24 mouse cellular contexts compared by ENCODE assay signal in the genomic region with DNA sequence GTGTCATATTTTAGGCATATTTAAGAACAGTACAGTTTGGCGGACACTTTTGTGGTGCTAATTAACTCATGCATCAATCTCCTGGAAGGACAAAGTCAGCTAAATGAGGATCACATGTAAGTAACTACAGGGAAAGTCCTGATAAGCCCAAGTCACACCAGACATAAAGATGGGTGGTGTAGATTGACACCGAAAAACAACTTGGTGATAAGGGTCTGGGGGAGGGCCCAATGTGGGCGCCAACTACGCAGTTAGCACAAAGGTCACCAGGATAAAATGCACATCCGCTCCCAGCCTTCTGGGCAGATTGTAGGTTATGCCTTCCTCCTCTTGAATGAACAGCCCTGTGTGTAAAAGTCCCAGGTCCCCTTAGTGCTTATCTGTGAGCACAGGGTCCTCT.
"Had no signal": no experiment of that assay in that cellular context is flagged by ENCODE, and none has a peak within 500 bp of the region (broad histone marks: within the 10 kb centered on the region; RNA-seq: fewer than 3 reads in every experiment).

No protein-coding gene starts in this region.

- H3K9me3 ChIP-seq: heart, embryonic 13.5 days; heart, embryonic 15.5 days; hindbrain, embryonic 13.5 days; hindbrain, embryonic 15.5 days; limb, embryonic 13.5 days; limb, embryonic 15.5 days had no signal

- DNase-seq: gastrocnemius, adult 2 months; gastrocnemius, postnatal 10 days; gastrocnemius, postnatal 25 days; heart, adult 11 months; heart, adult 2 months; heart, postnatal 14 days; heart, postnatal 36 days; kidney, adult 18-20 months; kidney, adult 8-10 months; kidney, postnatal 10 days; kidney, postnatal 25 days; kidney, postnatal 4 days; layer of hippocampus, adult 9-11 months; layer of hippocampus, postnatal 36 days; left cerebral cortex, postnatal 4 days had no signal

- H3K4me2 ChIP-seq: heart, embryonic 11.5 days; heart, embryonic 13.5 days; heart, embryonic 15.5 days; hindbrain, embryonic 13.5 days; hindbrain, embryonic 15.5 days; limb, embryonic 13.5 days; limb, embryonic 15.5 days; liver, embryonic 11.5 days had no signal

- H3K27ac ChIP-seq: gastrocnemius, adult 2 months; heart, adult 2 months; heart, embryonic 13.5 days; heart, embryonic 15.5 days; hindbrain, embryonic 13.5 days; hindbrain, embryonic 15.5 days; hindbrain, postnatal 0 days; limb, embryonic 13.5 days; limb, embryonic 15.5 days had no signal

- H3K27me3 ChIP-seq: heart, embryonic 13.5 days; heart, embryonic 15.5 days; hindbrain, embryonic 13.5 days; hindbrain, embryonic 15.5 days; limb, embryonic 13.5 days; limb, embryonic 15.5 days had no signal

- H3K9ac ChIP-seq: heart, embryonic 13.5 days; heart, embryonic 15.5 days; hindbrain, embryonic 13.5 days; hindbrain, embryonic 15.5 days; limb, embryonic 13.5 days; limb, embryonic 15.5 days had no signal

- H3K36me3 ChIP-seq: heart, embryonic 13.5 days; heart, embryonic 15.5 days; hindbrain, embryonic 13.5 days; hindbrain, embryonic 15.5 days; limb, embryonic 13.5 days; limb, embryonic 15.5 days had no signal

- H3K4me1 ChIP-seq: hindbrain, embryonic 15.5 days had no signal

- ATAC-seq: hindbrain, postnatal 0 days had no signal

- H3K4me3 ChIP-seq: gastrocnemius, adult 2 months; heart, adult 2 months; heart, embryonic 13.5 days; heart, embryonic 15.5 days; hindbrain, embryonic 13.5 days; hindbrain, embryonic 15.5 days; limb, embryonic 13.5 days; limb, embryonic 15.5 days had no signal
